Mouse (Mus musculus): ENCODE measurements at regions not wholly inside any gene's neighbourhood (a gene's known extent, or its start where the extent isn't known, plus 50 kb on each side); places are given as distances from the start of the nearest gene placed in this dataset.

- Histone ChIP-seq H3K9me3 (ENCODE audit: low read length) (no peaks in the 10 kb centered on the region), H3K4me1 (replicated peaks; ENCODE audit: low read depth, low read length) (no peaks in the 10 kb centered on the region), H3K36me3 (ENCODE audit: insufficient read depth, low read length) (no peaks in the 10 kb centered on the region), H3K27me3 (ENCODE audit: insufficient read depth, low read length) (no peaks in the 10 kb centered on the region), H3K4me3 (replicated peaks; ENCODE audit: low read length) (no peak overlapping the region)
- no peak for TF ChIP-seq POU5F1 (IDR thresholded peaks at IDR 0.05; ENCODE audit: borderline replicate concordance, low read length)
- TF ChIP-seq CTCF (conservative IDR thresholded peaks at IDR 0.05; ENCODE audit: low read length) = no peak
- TF ChIP-seq NANOG (IDR thresholded peaks at IDR 0.05; ENCODE audit: borderline replicate concordance, low read length) = no peak
Measured at GRCm38 (mm10) chr10:17042090-17042489, 680.9 kb upstream of the Cited2 start.

- Histone ChIP-seq H3K4me3 (replicated peaks; ENCODE audit: low read length) (no peak overlapping the region), H3K9me3 (ENCODE audit: low read length) (no peaks in the 10 kb centered on the region), H3K36me3 (ENCODE audit: insufficient read depth, low read length) (no peaks in the 10 kb centered on the region), H3K27me3 (ENCODE audit: insufficient read depth, low read length) (no peaks in the 10 kb centered on the region), H3K4me1 (replicated peaks; ENCODE audit: low read depth, low read length) (no peaks in the 10 kb centered on the region)
- TF ChIP-seq CTCF (conservative IDR thresholded peaks at IDR 0.05; ENCODE audit: low read length) (no peak), NANOG (IDR thresholded peaks at IDR 0.05; ENCODE audit: borderline replicate concordance, low read length) (no peak), POU5F1 (IDR thresholded peaks at IDR 0.05; ENCODE audit: borderline replicate concordance, low read length) (no peak)
Measured at GRCm38 (mm10) chr10:17042973-17043372, 680.0 kb upstream of the Cited2 start.

GRCm38 (mm10) chr10:17046765-17047164 lies 676.3 kb upstream of the Cited2 start:
- H3K27me3 ChIP-seq (ENCODE audit: insufficient read depth, low read length) = no peaks in the 10 kb centered on the region
- H3K4me3 ChIP-seq (replicated peaks; ENCODE audit: low read length) = no peak overlapping the region
- 0 out of 2 replicates have a peak, but pooled peaks cover 3% of the 10 kb centered on the region for H3K9me3 ChIP-seq (ENCODE audit: low read length)
- H3K4me1 ChIP-seq (replicated peaks; ENCODE audit: low read depth, low read length) = no peaks in the 10 kb centered on the region
- no peaks in the 10 kb centered on the region for H3K36me3 ChIP-seq (ENCODE audit: insufficient read depth, low read length)
- no peak for TF ChIP-seq CTCF (conservative IDR thresholded peaks at IDR 0.05; ENCODE audit: low read length)

- no peak overlapping the region for H3K4me3 ChIP-seq (replicated peaks; ENCODE audit: low read length)
- no peaks in the 10 kb centered on the region for H3K9me3 ChIP-seq (ENCODE audit: low read length)
- H3K36me3 ChIP-seq (ENCODE audit: insufficient read depth, low read length) = no peaks in the 10 kb centered on the region
- no peaks in the 10 kb centered on the region for H3K4me1 ChIP-seq (replicated peaks; ENCODE audit: low read depth, low read length)
- no peaks in the 10 kb centered on the region for H3K27me3 ChIP-seq (ENCODE audit: insufficient read depth, low read length)
- TF ChIP-seq CTCF (conservative IDR thresholded peaks at IDR 0.05; ENCODE audit: low read length) (no peak), NANOG (IDR thresholded peaks at IDR 0.05; ENCODE audit: borderline replicate concordance, low read length) (no peak), POU5F1 (IDR thresholded peaks at IDR 0.05; ENCODE audit: borderline replicate concordance, low read length) (no peak)
Measured at GRCm38 (mm10) chr10:17072906-17073305, 650.1 kb upstream of the Cited2 start.

- TF ChIP-seq POU5F1 (IDR thresholded peaks at IDR 0.05; ENCODE audit: borderline replicate concordance, low read length) (no peak), NANOG (IDR thresholded peaks at IDR 0.05; ENCODE audit: borderline replicate concordance, low read length) (no peak), CTCF (conservative IDR thresholded peaks at IDR 0.05; ENCODE audit: low read length) (no peak)
- H3K9me3 ChIP-seq (ENCODE audit: low read length) = no peaks in the 10 kb centered on the region
- H3K36me3 ChIP-seq (ENCODE audit: insufficient read depth, low read length) = no peaks in the 10 kb centered on the region
- H3K4me1 ChIP-seq (replicated peaks; ENCODE audit: low read depth, low read length) = no peaks in the 10 kb centered on the region
- no peak overlapping the region for H3K4me3 ChIP-seq (replicated peaks; ENCODE audit: low read length)
- no peaks in the 10 kb centered on the region for H3K27me3 ChIP-seq (ENCODE audit: insufficient read depth, low read length)
Measured at GRCm38 (mm10) chr10:17074013-17074401, 649.0 kb upstream of the Cited2 start.

- Histone ChIP-seq H3K4me3 (replicated peaks; ENCODE audit: low read length) (no peak overlapping the region), H3K9me3 (ENCODE audit: low read length) (no peaks in the 10 kb centered on the region), H3K36me3 (ENCODE audit: insufficient read depth, low read length) (no peaks in the 10 kb centered on the region), H3K4me1 (replicated peaks; ENCODE audit: low read depth, low read length) (no peaks in the 10 kb centered on the region), H3K27me3 (ENCODE audit: insufficient read depth, low read length) (no peaks in the 10 kb centered on the region)
- TF ChIP-seq CTCF (conservative IDR thresholded peaks at IDR 0.05; ENCODE audit: low read length) (no peak), POU5F1 (IDR thresholded peaks at IDR 0.05; ENCODE audit: borderline replicate concordance, low read length) (no peak), NANOG (IDR thresholded peaks at IDR 0.05; ENCODE audit: borderline replicate concordance, low read length) (no peak)
Measured at GRCm38 (mm10) chr10:17074402-17075027, 648.5 kb upstream of the Cited2 start.

GRCm38 (mm10) chr10:17075147-17075546 lies 647.9 kb upstream of the Cited2 start:
- TF ChIP-seq POU5F1 (IDR thresholded peaks at IDR 0.05; ENCODE audit: borderline replicate concordance, low read length) (no peak), NANOG (IDR thresholded peaks at IDR 0.05; ENCODE audit: borderline replicate concordance, low read length) (no peak), CTCF (conservative IDR thresholded peaks at IDR 0.05; ENCODE audit: low read length) (no peak)
- H3K36me3 ChIP-seq (ENCODE audit: insufficient read depth, low read length) = no peaks in the 10 kb centered on the region
- H3K4me3 ChIP-seq (replicated peaks; ENCODE audit: low read length) = no peak overlapping the region
- no peaks in the 10 kb centered on the region for H3K27me3 ChIP-seq (ENCODE audit: insufficient read depth, low read length)
- H3K4me1 ChIP-seq (replicated peaks; ENCODE audit: low read depth, low read length) = no peaks in the 10 kb centered on the region
- no peaks in the 10 kb centered on the region for H3K9me3 ChIP-seq (ENCODE audit: low read length)

GRCm38 (mm10) chr10:17075576-17075975 lies 647.4 kb upstream of the Cited2 start:
- no peaks in the 10 kb centered on the region for H3K36me3 ChIP-seq (ENCODE audit: insufficient read depth, low read length)
- TF ChIP-seq CTCF (conservative IDR thresholded peaks at IDR 0.05; ENCODE audit: low read length) (no peak), NANOG (IDR thresholded peaks at IDR 0.05; ENCODE audit: borderline replicate concordance, low read length) (no peak), POU5F1 (IDR thresholded peaks at IDR 0.05; ENCODE audit: borderline replicate concordance, low read length) (no peak)

GRCm38 (mm10) chr10:17076186-17076585 lies 646.8 kb upstream of the Cited2 start:
- H3K9me3 ChIP-seq (ENCODE audit: low read length) = no peaks in the 10 kb centered on the region
- no peaks in the 10 kb centered on the region for H3K36me3 ChIP-seq (ENCODE audit: insufficient read depth, low read length)
- no peaks in the 10 kb centered on the region for H3K27me3 ChIP-seq (ENCODE audit: insufficient read depth, low read length)
- H3K4me3 ChIP-seq (replicated peaks; ENCODE audit: low read length) = no peak overlapping the region
- TF ChIP-seq NANOG (IDR thresholded peaks at IDR 0.05; ENCODE audit: borderline replicate concordance, low read length) (no peak), POU5F1 (IDR thresholded peaks at IDR 0.05; ENCODE audit: borderline replicate concordance, low read length) (no peak), CTCF (conservative IDR thresholded peaks at IDR 0.05; ENCODE audit: low read length) (no peak)
- H3K4me1 ChIP-seq (replicated peaks; ENCODE audit: low read depth, low read length) = no peaks in the 10 kb centered on the region

More at GRCm38 (mm10) chr10:17075576-17075975, 647.4 kb upstream of the Cited2 start:
- Histone ChIP-seq H3K4me1 (replicated peaks; ENCODE audit: low read depth, low read length) (no peaks in the 10 kb centered on the region), H3K4me3 (replicated peaks; ENCODE audit: low read length) (no peak overlapping the region), H3K9me3 (ENCODE audit: low read length) (no peaks in the 10 kb centered on the region), H3K27me3 (ENCODE audit: insufficient read depth, low read length) (no peaks in the 10 kb centered on the region)
